Mouse (Mus musculus) liver, adult 2 months (tissue): Measurements from ENCODE around the gene Cfap298.

Experiments
- CTCF ChIP-seq: fragments of 200-500 bp; IDR thresholded peaks from 2 replicates; pipeline ENCODE4 v1.5.1; 2011; ENCODE audit warnings: low read depth, low read length, control low read depth
- POLR2A ChIP-seq: fragments of 200-500 bp; IDR thresholded peaks from 2 replicates; pipeline ENCODE4 v1.6.1; 2011; ENCODE audit warnings: low read length, control low read depth; ENCODE audit not compliant: insufficient read depth; ENCODE audit errors: extremely low read depth

GRCm38 (mm10) chr16:90927446-90927845 is 7.5 kb downstream of the Cfap298 start:
- TF ChIP-seq CTCF (no peak), POLR2A (no peak)
